22 mouse cellular contexts compared by ENCODE assay signal in genomic region chr3:131000701-131001100, GRCm38 (mm10).
A peak's percentile ranks its signal among the peaks of the same experiment; 100 is the strongest.
DNase-seq lines count a peak whose midpoint lies in the region; ATAC-seq and TF ChIP-seq lines count a peak whose summit lies in the region.
"Had no signal": no experiment of that assay in that cellular context is flagged by ENCODE, and none has a peak within 500 bp of the region (broad histone marks: within the 10 kb centered on the region; RNA-seq: fewer than 3 reads in every experiment).

No protein-coding gene starts in this region.

- 86% methylated on average over 13 of the region's 13 CpGs for WGBS in midbrain, embryonic 11.5 days
- 86% methylated on average over 13 of the region's 13 CpGs for WGBS in midbrain, embryonic 16.5 days
- WGBS in embryonic facial prominence, embryonic 15.5 days, result 50% methylated on average over 13 of the region's 13 CpGs
- 87% methylated on average over 13 of the region's 13 CpGs for WGBS in intestine, postnatal 0 days

- H3K9ac ChIP-seq in midbrain, embryonic 11.5 days (ENCODE audit: low read length), result no peak overlapping the region
- H3K9ac ChIP-seq in midbrain, embryonic 16.5 days (ENCODE audit: low read depth, low read length), result no peak overlapping the region
- no peak overlapping the region for H3K9ac ChIP-seq in embryonic facial prominence, embryonic 15.5 days
- no peak overlapping the region for H3K9ac ChIP-seq in intestine, postnatal 0 days (ENCODE audit: low read depth, low read length)
- H3K9ac ChIP-seq: forebrain, postnatal 0 days; hindbrain, embryonic 12.5 days; hindbrain, embryonic 15.5 days had no signal

- no peaks in the 10 kb centered on the region for H3K4me1 ChIP-seq in midbrain, embryonic 11.5 days (ENCODE audit: control insufficient read depth, insufficient read depth, low read length)
- no peaks in the 10 kb centered on the region for H3K4me1 ChIP-seq in midbrain, embryonic 16.5 days (ENCODE audit: control insufficient read depth, insufficient read depth, low read length)
- no peaks in the 10 kb centered on the region for H3K4me1 ChIP-seq in embryonic facial prominence, embryonic 15.5 days
- H3K4me1 ChIP-seq in intestine, postnatal 0 days (replicated peaks; ENCODE audit: control insufficient read depth, insufficient read depth, low read length), result no peaks in the 10 kb centered on the region
- H3K4me1 ChIP-seq: hindbrain, embryonic 12.5 days; hindbrain, embryonic 15.5 days had no signal

- H3K4me2 ChIP-seq in midbrain, embryonic 11.5 days, result no peak overlapping the region
- no peak overlapping the region for H3K4me2 ChIP-seq in midbrain, embryonic 16.5 days (ENCODE audit: low read length)
- H3K4me2 ChIP-seq in embryonic facial prominence, embryonic 15.5 days (replicated peaks), result peak overlapping the region; percentile 28; the same call in 1 of the 2 replicates
- no peak overlapping the region for H3K4me2 ChIP-seq in intestine, postnatal 0 days (replicated peaks; ENCODE audit: low read depth)
- H3K4me2 ChIP-seq: heart, embryonic 11.5 days; hindbrain, embryonic 12.5 days; hindbrain, embryonic 15.5 days had no signal

- no peaks in the 10 kb centered on the region for H3K36me3 ChIP-seq in midbrain, embryonic 11.5 days (ENCODE audit: control insufficient read depth, insufficient read depth, low read length)
- H3K36me3 ChIP-seq in midbrain, embryonic 16.5 days (ENCODE audit: control insufficient read depth, insufficient read depth, low read length), result no peaks in the 10 kb centered on the region
- H3K36me3 ChIP-seq in embryonic facial prominence, embryonic 15.5 days, result no peaks in the 10 kb centered on the region
- H3K36me3 ChIP-seq in intestine, postnatal 0 days (ENCODE audit: control insufficient read depth, insufficient read depth), result no peaks in the 10 kb centered on the region
- H3K36me3 ChIP-seq: G1E; hindbrain, embryonic 12.5 days; hindbrain, embryonic 15.5 days had no signal

- no peak for ATAC-seq in midbrain, embryonic 11.5 days (ENCODE audit: low FRiP score)
- ATAC-seq in midbrain, embryonic 16.5 days, result no peak
- no peak for ATAC-seq in embryonic facial prominence, embryonic 15.5 days (ENCODE audit: insufficient number of reproducible peaks, low FRiP score, low TSS enrichment, low read depth)
- ATAC-seq in intestine, postnatal 0 days, result no peak
- ATAC-seq: forebrain, postnatal 0 days had no signal

- H3K27me3 ChIP-seq in midbrain, embryonic 11.5 days (ENCODE audit: control insufficient read depth, insufficient read depth, low read length), result no peaks in the 10 kb centered on the region
- H3K27me3 ChIP-seq in midbrain, embryonic 16.5 days (ENCODE audit: control insufficient read depth, insufficient read depth, low read depth, low read length), result no peaks in the 10 kb centered on the region
- no peaks in the 10 kb centered on the region for H3K27me3 ChIP-seq in embryonic facial prominence, embryonic 15.5 days
- peaks cover 37% of the 10 kb centered on the region for H3K27me3 ChIP-seq in intestine, postnatal 0 days (replicated peaks; ENCODE audit: control insufficient read depth, insufficient read depth, low read length)
- H3K27me3 ChIP-seq: CH12.LX; hindbrain, embryonic 12.5 days; hindbrain, embryonic 15.5 days had no signal

- peak; percentile 68 for DNase-seq in heart, adult 11 months
- DNase-seq in heart, adult 8-10 months (ENCODE audit: low spot score), result no peak
- peak; percentile 72 for DNase-seq in midbrain, embryonic 11.5 days (ENCODE audit: low spot score, missing footprints)
- DNase-seq in urinary bladder, postnatal 10 days (ENCODE audit: low spot score), result no peak
- DNase-seq: adrenal gland, adult 2 months; adrenal gland, postnatal 14 days; B cell, adult 2 months; cerebellum, adult 11 months; cerebellum, adult 2 months; cerebellum, adult 9-11 months; cerebellum, postnatal 25 days; forebrain, postnatal 0 days; gastrocnemius, postnatal 25 days; heart, adult 2 months had no signal

- no peaks in the 10 kb centered on the region for H3K9me3 ChIP-seq in midbrain, embryonic 11.5 days (ENCODE audit: control insufficient read depth, low read length)
- no peaks in the 10 kb centered on the region for H3K9me3 ChIP-seq in midbrain, embryonic 16.5 days (replicated peaks; ENCODE audit: control insufficient read depth, low read length, poor library complexity, severe bottlenecking)
- no peaks in the 10 kb centered on the region for H3K9me3 ChIP-seq in embryonic facial prominence, embryonic 15.5 days (replicated peaks)
- no peaks in the 10 kb centered on the region for H3K9me3 ChIP-seq in intestine, postnatal 0 days (ENCODE audit: control insufficient read depth)
- H3K9me3 ChIP-seq: hindbrain, embryonic 12.5 days; hindbrain, embryonic 15.5 days had no signal

- H3K27ac ChIP-seq in midbrain, embryonic 11.5 days (ENCODE audit: low read depth, low read length), result no peak overlapping the region
- no peak overlapping the region for H3K27ac ChIP-seq in midbrain, embryonic 16.5 days (ENCODE audit: low read length)
- H3K27ac ChIP-seq in embryonic facial prominence, embryonic 15.5 days (replicated peaks), result no peak overlapping the region
- H3K27ac ChIP-seq in intestine, postnatal 0 days (ENCODE audit: low read depth, low read length), result no peak overlapping the region
- H3K27ac ChIP-seq: heart, adult 2 months; hindbrain, embryonic 12.5 days; hindbrain, embryonic 15.5 days had no signal

- H3K4me3 ChIP-seq in midbrain, embryonic 11.5 days (ENCODE audit: low read depth, low read length), result no peak overlapping the region
- no peak overlapping the region for H3K4me3 ChIP-seq in midbrain, embryonic 16.5 days (ENCODE audit: low read depth, low read length)
- H3K4me3 ChIP-seq in embryonic facial prominence, embryonic 15.5 days (replicated peaks), result no peak overlapping the region
- H3K4me3 ChIP-seq in intestine, postnatal 0 days (ENCODE audit: low read depth, low read length), result no peak overlapping the region
- H3K4me3 ChIP-seq: heart, adult 2 months; hindbrain, embryonic 12.5 days; hindbrain, embryonic 15.5 days had no signal

- no peak for TF ChIP-seq CTCF in intestine, postnatal 0 days (IDR thresholded peaks at IDR 0.05; ENCODE audit: low read depth)

Comparison
In these comparisons a context has a peak if more than half of its experiments do, and no peak if none do; other contexts are left out.
1. DNase-seq: peak in heart, adult 11 months (single experiment) and midbrain, embryonic 11.5 days (single experiment); none in heart, adult 8-10 months (single experiment) and urinary bladder, postnatal 10 days (single experiment).